Mouse (Mus musculus): ENCODE data around the gene Serpina1c.
"Not testable (repeated sequence)": the region's sequence is repeated elsewhere in the genome, so short reads cannot be mapped to it uniquely, and the experiment has no call there.

Gene Serpina1c

DNA sequence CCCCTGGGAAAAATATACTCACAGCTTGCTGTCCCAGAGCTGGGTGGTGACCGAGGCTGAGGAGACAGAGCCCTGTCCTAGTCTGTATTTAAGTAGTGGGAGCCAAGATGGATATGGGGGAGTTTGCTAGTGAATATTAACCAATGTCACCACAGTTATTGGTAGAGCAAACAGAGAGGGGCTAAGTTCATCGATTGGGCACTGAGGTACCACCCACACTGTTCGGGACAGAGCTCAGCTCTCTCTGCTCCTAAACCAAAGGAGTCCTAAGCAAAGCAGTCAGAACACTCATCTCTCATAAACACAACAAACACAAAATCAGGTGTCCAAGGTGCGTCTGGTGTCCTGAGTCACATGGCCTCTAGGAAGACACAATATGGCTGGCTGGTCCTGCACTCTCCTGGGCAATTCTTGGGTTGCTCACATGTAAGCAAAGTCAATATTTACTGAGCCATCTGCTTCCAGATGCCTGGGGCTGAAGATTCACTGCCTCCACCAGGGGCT is at the start of gene Serpina1c:
TSS of gene Serpina1c (minus strand) at position 51 of the 504 bp plus-strand sequence.
- DNase-seq (ENCODE audit: low spot score) = not testable (repeated sequence)

DNA sequence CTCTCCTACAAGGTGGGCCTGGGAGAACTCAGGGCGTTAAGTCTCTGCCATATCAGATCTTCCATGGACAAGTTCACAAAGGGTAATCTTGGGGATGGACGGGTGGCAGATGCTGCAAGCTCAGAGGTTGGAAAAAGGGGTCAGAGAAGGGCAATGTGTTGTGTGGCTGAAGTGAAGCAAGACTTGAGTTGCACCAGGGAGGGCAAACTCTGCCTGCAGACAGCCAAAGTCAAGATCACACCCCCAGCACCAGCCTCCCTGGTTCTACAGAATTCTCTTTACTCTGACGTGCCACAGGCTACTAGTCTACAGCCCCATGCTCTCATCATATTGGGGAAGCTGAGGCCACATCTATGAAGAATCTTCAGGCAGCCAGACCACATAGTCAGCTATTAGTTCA is 48.3 kb upstream of the Serpina1c start:
- DNase-seq (ENCODE audit: low spot score) = not testable (repeated sequence)

GRCm38 (mm10) chr12:103946243-103946642 is 41.6 kb upstream of the Serpina1c start:
- DNase-seq (ENCODE audit: low spot score) = no peak

GRCm38 (mm10) chr12:103909181-103909580 is 4.5 kb upstream of the Serpina1c start:
- not testable (repeated sequence) for DNase-seq (ENCODE audit: low spot score)

DNA sequence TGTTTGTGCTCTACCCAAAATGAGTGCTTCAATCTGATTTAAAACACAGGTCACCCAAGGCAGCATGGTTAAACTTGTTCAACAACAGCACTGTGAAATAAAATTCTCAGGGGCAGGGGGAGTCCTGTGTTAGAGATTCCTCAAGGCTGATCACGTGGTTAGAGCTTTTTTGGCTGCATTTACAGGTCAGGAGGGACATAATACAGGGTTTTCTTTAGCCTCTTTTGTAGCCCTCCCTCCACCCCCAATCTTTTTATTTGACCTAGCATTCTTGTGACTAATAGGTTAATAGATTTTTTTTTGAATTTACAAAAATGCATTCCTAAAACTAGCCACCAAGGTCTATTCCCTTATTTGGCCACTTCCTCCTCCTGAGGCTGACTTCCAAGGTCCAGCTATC is 3.1 kb upstream of the Serpina1c start:
- DNase-seq (ENCODE audit: low spot score) = not testable (repeated sequence)

DNA sequence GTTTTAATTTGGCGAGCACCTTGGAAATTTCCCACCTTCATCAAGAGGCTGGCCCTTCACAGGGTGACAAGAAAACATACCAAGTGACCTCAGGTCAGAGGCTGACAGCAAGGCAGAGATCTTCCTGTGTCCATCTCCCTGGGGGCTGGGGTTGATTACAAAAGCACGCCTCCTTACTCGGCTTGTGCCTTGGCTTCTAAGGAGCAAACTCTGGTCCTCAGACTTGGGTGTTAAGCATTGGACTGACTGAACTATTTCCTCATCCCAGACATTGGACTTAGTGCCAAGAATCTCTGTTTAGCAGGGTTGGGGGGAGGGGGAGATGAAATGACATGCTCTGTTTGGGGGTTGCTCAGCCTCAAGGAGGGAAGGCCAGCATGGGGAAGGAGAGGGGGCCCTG is 2.8 kb downstream of the Serpina1c start:
- DNase-seq (ENCODE audit: low spot score) = not testable (repeated sequence)

DNA sequence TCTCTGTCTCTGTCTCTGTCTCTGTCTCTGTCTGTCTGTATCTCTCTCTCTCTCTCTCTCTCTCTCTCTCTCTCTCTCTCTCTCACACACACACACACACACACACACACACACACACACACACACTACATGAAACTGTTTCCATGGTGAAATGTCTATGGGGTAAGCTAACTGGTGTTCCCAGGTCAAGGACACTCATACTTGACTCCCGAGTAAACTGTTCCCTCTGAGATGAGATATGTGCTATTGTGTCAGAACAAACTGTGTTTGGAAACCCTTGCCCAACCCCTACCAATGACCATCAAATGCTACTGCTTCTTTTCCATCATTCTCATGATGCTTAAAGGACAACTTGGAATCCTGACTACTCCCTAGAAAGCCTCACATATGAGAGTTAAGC is 37.8 kb downstream of the Serpina1c start:
- DNase-seq (ENCODE audit: low spot score) = peak; percentile 3

DNA sequence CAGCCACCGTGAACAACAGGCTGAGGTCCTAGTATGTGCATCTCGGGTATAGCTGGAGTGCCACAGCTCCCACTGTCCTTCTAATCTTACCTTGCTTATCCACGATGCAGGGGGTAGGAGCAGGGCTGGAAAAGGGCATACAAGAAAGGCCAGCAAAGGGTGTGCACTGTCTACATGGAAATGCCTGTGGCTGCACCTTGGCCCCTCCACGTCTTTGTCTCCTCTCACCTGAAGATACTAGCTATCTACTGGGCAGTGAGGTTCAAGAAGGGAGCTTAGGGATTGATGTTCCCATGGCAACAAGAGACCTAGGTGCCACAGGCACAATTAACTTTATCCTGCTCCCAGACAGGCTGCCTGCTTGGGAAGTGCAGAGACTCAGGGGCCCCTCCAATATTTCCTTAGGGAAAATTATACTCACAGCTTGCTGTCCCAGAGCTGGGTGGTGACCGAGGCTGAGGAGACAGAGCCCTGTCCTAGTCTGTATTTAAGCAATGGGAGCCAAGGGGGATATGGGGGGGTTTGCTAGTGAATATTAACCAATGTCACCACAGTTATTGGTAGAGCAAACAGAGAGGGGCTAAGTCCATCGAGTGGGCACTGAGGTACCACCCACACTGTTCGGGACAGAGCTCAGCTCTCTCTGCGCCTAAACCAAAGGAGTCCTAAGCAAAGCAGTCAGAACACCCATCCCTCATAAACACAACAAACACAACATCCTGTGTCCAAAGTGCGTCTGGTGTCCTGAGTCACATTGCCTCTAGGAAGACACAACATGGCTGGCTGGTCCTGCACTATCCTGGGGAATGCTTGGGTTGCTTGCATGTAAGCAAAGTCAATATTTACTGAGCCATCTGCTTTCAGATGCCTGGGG is 41.3 kb downstream of the Serpina1c start, which contains the start of gene Serpina1a:
TSS of gene Serpina1a (minus strand) at position 462 of the 874 bp plus-strand sequence.
- DNase-seq (ENCODE audit: low spot score) = not testable (repeated sequence)

GRCm38 (mm10) chr12:103860976-103861375 is 43.7 kb downstream of the Serpina1c start:
- DNase-seq (ENCODE audit: low spot score) = no peak

DNA sequence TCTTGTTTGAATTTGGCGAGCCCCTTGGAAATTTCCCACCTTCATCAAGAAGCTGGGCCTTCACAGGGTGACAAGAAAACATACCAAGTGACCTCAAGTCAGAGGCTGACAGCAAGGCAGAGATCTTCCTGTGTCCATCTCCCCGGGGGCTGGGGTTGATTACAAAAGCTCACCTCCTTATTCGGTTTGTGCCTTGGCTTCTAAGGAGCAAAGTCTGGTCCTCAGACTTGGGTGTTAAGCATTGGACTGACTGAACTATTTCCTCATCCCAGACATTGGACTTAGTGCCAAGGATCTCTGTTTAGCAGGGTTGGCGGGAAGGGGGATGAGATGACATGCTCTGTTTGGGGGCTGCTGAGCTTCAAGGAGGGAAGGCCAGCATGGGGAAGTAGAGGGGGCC is 44.1 kb downstream of the Serpina1c start:
- DNase-seq (ENCODE audit: low spot score) = not testable (repeated sequence)

DNA sequence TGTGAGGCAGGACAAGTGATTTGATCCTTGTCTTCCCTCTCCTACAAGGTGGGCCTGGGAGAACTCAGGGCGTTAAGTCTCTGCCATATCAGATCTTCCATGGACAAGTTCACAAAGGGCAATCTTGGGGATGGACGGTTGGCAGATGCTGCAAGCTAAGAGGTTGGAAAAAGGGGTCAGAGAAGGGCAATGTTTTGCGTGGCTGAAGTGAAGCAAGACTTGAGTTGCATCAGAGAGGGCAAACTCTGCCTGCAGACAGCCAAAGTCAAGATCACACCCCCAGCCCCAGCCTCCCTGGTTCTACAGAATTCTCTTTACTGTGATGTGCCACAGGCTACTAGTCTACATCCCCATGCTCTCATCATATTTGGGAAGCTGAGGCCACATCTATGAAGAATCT is 45.1 kb downstream of the Serpina1c start:
- not testable (repeated sequence) for DNase-seq (ENCODE audit: low spot score)

DNA sequence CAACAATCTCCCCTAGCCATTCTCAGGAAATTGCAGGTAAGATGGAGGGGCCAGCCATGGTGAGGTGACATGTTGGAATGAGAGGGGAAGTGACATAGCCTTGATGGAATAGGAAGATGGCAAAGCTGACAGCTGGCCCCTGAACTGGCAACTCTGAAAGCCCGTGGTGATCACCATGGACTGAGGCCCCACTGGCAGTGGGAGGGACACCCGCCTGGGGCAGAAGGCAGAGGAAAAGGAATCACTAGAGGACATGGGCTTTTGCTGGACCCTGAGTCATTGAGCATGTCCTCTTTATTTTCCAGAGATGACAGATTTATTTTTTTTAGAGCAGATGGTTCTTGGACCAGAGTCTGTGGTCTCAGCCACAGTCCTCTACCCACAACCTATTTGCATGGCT is 51.7 kb downstream of the Serpina1c start:
- not testable (repeated sequence) for DNase-seq (ENCODE audit: low spot score)

All from testis, postnatal 14 days (tissue).